Mouse (Mus musculus) lung, postnatal 25 days (tissue): ENCODE measurements around the gene Zfp488.

Source experiments
- DNase-seq: peaks from one replicate; pipeline ENCODE4 v3.0.0; 2022; ENCODE audit warnings: low spot score

Zfp488 gene

DNA sequence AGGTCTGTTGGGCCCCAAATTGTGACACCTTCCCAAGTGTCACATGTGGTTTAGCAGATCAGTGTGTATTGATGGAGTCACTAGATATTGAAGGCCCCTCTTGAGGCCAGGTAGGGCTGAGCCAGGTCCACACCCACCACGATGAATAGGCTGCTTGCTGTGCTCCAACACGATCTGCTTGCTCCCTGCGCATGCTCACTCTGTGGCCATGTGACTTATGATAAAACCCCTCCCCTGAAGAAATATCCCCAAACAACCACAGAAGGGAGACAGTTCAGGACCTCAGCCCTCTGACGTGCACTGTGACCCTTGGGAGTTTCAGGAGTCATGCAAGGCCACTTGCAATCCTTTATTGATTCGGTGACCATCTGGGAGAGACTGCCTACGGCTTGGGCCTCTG is 32.4 kb downstream of the Zfp488 start:
- DNase-seq = no peak

DNA sequence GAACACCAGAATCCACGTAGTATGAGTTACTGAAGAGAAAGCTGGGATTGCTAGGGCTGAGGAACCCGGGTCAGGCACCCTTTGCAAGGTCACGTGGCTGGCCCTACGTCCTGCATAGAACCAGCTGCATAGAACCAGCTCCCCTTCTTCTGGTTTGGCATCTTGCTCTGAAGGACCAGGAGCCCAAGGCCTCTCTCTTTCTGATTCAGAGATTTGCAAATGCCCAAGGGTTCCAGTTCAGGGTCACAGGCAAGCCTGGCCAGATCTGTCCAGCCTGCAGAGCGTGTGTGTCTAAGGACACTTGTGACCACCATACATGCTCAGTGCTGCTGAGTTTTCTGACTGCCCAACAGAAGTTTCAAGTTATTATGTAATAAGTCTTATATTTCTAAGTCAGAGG is 36.3 kb downstream of the Zfp488 start:
- DNase-seq = no peak

DNA sequence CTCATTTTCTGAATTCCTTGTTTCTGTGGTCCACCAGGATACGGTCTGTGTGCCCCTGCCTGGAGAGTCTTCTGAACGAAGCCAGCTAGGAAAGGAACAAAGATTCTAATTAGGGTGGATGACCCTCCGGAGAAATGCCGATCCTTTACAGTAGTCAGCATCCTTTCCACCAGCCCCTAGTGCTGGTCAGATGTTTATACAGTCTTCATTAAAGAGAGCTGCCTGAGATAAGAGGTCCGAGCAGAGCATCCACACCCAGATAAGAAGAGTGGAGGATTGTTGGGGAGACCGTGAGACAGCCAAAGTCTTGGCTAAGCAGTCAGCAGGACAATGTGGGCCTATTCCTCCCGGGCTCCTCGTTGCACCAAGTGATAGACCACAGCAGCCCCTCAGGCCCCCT is 37.8 kb downstream of the Zfp488 start, which contains the start of gene Gdf2:
Gene Gdf2, plus strand, starts transcription at position 301 of the 400 bp plus-strand sequence.
- DNase-seq = no peak

DNA sequence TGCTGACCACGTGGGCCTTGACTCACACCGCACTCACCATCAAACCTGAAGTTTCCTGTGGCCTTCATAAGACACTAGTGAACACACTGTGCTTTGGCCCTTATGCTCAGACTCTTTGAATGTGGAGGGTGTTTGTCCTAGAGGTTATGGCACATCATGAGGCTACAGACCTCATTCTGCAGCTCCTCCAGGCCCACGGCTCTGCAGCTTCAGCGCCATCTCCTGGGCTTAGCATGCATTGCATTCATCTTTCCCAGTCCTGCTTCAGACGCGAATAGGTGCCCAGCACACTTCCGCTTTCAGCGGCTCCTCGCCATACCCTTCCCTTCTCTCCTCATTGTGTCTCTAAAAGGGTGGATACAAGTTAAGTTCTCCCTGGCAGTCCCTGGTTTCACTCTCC is 39.4 kb downstream of the Zfp488 start:
- peak; percentile 31 for DNase-seq

DNA sequence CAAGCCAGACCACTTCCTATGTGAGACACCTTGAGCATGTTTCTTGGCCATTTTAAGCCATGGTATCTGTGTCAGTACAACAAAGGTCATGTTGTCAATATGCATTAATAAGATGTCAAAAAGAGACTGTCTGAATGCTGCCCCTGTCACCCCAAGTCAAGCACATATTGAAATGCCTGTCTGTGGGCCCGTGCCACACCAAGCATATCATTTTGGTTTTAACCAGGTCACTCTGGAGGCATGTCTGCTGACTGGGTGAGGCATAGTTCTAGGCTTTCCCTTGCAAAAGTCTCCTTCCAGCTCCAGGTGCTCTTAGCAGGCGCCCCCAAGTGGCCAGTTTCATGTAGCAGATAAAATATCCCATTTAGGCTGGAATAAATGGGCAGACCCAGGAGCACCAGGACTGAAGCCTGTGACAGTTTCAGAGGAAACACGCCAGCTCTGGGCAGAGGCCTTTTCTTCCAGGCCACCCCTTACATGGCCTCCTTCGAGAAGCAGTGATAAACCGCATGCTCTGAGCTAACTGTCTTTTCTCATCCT is 44.7 kb downstream of the Zfp488 start:
- peak; percentile 8 for DNase-seq

DNA sequence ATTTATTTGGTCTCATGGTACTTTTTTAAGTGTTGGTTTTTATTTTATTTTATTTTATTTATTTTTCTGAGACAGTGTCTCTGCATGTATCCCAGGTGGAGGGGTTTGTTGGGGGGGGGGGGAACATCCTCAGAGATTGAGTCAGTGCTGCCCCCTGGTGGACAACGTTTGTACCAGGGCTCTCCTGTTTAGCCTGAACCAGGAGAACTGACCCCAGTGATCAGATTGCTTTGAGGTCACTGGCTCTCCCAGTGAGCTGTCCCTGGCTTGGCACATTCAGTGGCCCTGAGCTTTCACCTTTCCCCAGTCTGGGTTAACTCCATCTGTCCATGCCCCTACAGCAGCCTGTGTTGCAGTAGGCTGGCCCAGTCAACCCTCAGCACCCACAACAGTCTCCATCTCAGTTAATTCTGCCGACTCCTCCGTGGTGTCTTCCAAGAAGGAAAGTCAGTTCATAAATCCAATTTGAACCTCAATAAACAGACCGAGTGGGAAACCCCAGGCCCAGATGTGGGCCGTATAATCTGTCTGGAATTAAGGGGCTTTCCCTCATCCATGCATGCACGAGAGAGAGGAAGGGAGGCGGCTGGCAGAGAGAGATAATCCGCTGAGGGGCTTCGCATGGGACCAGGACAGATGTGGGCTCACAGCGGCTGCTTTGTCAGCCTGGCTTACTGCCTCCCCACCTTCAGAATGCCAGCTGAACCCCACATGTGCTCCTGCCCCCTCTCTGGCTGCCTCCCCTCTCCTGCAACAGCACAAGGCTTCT is 45.4 kb downstream of the Zfp488 start:
- peak; percentile 28 for DNase-seq

DNA sequence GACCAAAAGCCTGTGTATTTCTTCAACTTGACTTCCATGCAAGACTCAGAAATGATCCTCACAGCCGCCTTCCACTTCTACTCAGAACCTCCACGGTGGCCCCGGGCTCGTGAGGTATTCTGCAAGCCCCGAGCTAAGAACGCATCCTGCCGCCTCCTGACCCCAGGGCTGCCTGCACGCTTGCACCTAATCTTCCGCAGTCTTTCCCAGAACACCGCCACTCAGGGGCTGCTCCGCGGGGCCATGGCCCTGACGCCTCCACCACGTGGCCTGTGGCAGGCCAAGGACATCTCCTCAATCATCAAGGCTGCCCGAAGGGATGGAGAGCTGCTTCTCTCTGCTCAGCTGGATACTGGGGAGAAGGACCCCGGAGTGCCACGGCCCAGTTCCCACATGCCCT is 46.7 kb downstream of the Zfp488 start:
- no peak for DNase-seq

DNA sequence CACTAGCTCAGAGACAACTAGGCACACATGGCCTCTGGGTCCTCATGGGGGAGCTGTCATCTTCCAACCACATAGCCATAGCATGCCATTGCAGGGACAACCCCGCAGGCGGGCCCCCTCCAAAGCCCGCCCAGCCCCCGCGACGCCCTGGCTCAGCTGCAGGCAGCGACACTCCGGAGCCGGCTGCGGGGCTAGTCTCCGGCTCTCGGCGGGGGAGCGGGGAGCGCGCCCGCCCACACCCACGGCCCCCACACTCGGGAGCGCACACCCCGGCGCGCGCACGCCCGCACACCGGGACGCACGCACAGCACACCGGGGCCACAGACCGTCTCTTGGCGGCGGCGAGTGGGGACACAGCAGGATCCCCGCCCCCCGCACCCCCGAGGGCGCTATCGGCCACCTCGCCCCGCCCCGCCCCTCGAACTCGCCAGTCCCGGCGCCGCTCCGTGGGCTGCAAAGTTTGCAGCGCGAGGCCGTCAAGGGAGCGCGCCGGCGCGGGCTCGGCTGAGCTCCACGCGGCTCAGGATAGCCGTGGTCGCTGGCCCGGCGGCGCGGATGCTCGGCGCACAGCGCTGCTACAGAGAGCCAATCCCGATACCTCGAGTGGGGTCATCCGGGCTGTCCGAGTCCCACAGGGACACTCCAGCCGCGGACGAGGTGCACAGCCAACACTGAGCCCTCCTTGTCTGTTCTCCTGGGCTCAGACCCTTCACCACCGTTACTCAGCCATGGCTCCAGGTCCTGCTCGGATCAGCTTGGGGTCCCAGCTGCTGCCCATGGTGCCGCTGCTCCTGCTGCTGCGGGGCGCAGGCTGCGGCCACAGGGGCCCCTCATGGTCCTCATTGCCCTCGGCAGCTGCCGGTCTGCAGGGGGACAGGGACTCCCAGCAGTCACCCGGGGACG is 55.1 kb downstream of the Zfp488 start, which contains the start of gene Gdf10:
Gene Gdf10, plus strand, starts transcription at position 420 of the 903 bp plus-strand sequence.
- no peak for DNase-seq

DNA sequence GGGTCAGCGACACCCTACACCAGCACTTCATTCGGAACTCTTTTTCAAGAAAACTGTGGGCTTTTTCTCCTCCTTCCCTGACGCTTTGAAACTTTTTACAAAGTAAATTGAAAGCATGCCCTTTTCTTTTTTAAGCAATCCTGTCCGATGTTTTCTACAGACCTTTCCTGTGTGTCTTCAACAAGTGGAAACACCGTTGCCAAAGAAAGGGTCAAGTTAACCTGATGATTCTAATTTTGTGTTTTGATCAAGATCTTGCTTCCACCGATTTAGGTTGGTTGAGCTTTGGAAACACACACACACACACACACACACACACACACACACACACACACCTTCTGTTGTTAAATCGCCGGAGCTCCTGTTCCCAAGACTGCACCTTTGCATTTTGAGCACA is 55.8 kb downstream of the Zfp488 start:
- DNase-seq = no peak

DNA sequence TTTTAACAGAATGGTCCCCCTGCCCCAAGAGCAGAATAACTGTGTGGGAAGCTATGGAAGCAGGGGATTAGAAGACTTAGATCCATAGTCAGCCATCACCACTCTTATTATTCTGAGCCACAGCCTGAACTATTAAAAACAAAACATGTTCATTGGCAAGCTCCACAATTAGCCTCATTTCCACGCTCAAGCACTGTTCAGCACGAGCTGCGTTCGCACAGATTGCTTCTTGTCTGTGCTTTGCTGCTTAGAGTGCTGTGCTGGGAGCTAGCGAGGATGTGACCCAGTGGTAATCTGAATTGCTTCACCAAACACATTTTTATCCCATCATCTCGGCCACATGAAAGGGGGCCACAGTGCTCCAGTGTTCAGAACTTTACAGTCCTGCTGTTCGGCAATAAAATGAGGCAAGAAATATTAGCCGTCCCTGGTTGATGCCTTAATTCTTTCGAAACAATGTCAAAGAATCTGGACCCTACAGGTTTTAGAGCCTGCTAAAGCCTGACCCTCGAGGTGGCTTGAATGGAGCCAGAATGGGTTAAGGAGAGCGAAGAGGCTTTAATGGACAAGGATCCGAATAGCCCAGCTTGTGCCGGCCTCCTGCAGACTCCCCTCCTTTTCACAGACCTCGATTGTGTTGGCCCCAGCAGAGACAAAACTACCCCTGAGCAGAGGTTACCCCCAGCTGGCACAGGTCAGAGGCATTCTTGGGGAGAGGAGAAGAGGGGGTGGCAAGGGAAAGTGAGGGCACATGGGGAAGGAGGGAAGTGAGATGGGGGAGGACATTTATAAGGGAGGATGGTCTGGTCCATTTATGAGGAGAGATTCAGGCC is 57.6 kb downstream of the Zfp488 start:
- no peak for DNase-seq
